Mouse (Mus musculus): ENCODE measurements around the gene Slc25a21. TPM values are rescaled to one million over a fixed set of nuclear protein-coding genes. Genes with fewer than 3 reads are reported as not detected.

Gene Slc25a21
- polyA plus RNA-seq (2015; fragmentation: Nextera tagmentation; extraction: Ambion mirVana): 0.43 and 0.79 TPM in 2 replicates

GRCm38 (mm10) chr12:57197363-57198026 lies at the start of gene Slc25a21:
TSS of gene Slc25a21 (minus strand) at chr12:57197472.

GRCm38 (mm10) chr12:57230192-57230706 lies 33.0 kb upstream of the Slc25a21 start, which contains the start of the genes Prps1l3 and Mipol1:
TSS of gene Prps1l3 (plus strand) at chr12:57230412.
TSS of gene Mipol1 (plus strand) at chr12:57230427.

DNA sequence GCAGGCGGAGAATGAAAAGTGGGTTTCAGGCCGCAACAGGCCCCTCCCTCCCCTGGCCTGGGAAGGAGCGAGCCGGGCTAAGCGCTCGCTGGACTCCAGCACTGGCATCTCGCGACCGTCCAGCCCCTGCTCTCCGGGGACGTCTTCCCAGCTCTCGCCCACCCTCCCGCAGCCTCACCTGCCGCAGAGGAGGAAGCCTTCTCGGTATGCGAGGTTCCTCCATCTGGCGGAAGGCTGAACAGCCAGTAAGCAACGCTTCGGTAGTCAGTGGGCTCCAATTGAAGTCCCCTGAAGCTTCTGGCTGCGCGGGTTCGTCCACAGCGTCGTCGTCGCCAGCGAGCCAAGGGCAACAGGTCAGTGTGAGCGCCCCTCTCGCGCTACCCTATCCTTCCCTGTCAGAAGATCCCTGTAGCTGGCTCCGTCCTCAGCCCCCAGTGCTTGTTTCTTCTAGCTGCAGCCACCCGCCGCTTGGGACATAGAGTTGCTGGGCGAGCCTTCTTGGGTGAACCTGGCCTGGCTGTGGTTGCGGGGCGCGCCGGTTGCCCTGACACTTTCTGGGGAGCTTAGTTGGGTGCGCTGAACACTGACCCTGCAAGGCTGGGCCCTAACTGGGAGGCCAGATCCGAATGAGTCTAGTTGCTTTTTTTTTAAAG lies 505.7 kb downstream of the Slc25a21 start, which contains the start of gene Pax9:
TSS of gene Pax9 (plus strand) at position 341 of the 653 bp plus-strand sequence.

Other genes with a start within 250 kb of the Slc25a21 start
- 12.3 and 13.1 TPM in 2 replicates for gene Prps1l3, start 32.9 kb upstream of the Slc25a21 start, polyA plus RNA-seq (2015; fragmentation: Nextera tagmentation; extraction: Ambion mirVana)
- 5.3 and 6.5 TPM in 2 replicates for gene Mipol1, start 33.0 kb upstream of the Slc25a21 start, polyA plus RNA-seq (2015; fragmentation: Nextera tagmentation; extraction: Ambion mirVana)